Mouse (Mus musculus) kidney, adult 2 months (tissue): ENCODE data around the gene Azin2. TPM values are rescaled to one million over a fixed set of nuclear protein-coding genes. Genes with fewer than 3 reads are reported as not detected.

Source experiments
- DNase-seq: peaks from one replicate; pipeline ENCODE4 v3.0.0; 2021
- H3K27ac ChIP-seq: fragments of 200-500 bp; 2 replicates; pipeline ENCODE4 v1.5.1; 2012; ENCODE audit warnings: low read depth, low read length, control low read depth, inconsistent platforms; ENCODE audit not compliant: insufficient read depth
- H3K27me3 ChIP-seq: fragments of 200-500 bp; replicated peaks from 2 replicates; pipeline ENCODE4 v1.6.1; 2012; ENCODE audit warnings: mild to moderate bottlenecking, moderate library complexity, low read length, inconsistent platforms; ENCODE audit not compliant: control insufficient read depth, insufficient read depth
- H3K36me3 ChIP-seq: fragments of 200-500 bp; 2 replicates; pipeline ENCODE4 v1.6.1; 2012; ENCODE audit warnings: mild to moderate bottlenecking, moderate library complexity, low read length, inconsistent platforms; ENCODE audit not compliant: control insufficient read depth, insufficient read depth
- H3K4me1 ChIP-seq: fragments of 200-500 bp; 2 replicates; pipeline ENCODE4 v1.6.1; 2011; ENCODE audit warnings: low read length; ENCODE audit not compliant: control insufficient read depth, insufficient read depth
- H3K4me3 ChIP-seq: fragments of 200-500 bp; 2 replicates; pipeline ENCODE4 v1.5.1; 2011; ENCODE audit warnings: mild to moderate bottlenecking, low read depth, low read length, control low read depth; ENCODE audit not compliant: insufficient read depth
- CTCF ChIP-seq: fragments of 200-500 bp; conservative IDR thresholded peaks from 2 replicates; pipeline ENCODE4 v1.5.1; 2011; ENCODE audit warnings: low read depth, mild to moderate bottlenecking, control low read depth, low read length, moderate library complexity, mixed read lengths; ENCODE audit not compliant: insufficient read depth, insufficient read length
- POLR2A ChIP-seq: fragments of 200-500 bp; IDR thresholded peaks from one replicate; pipeline ENCODE4 v1.6.1; 2011; ENCODE audit warnings: low read depth, low read length, control low read depth
- whole genome bisulfite sequencing: fragments of 180-500 bp; shearing (Covaris S2); methylation state at CpG from one replicate; pipeline ENCODE4 v1.1.7; 2018; 5-methylcytosine and 5-hydroxymethylcytosine counted together
- polyA plus RNA-seq: library from polyadenylated mRNA; depleted of rRNA; stranded (reverse); fragments of >200 nt; gene quantifications from 2 replicates; pipeline ENCODE4 v1.2.3, GENCODE M21; 2012

Azin2 gene
- polyA plus RNA-seq, 1 experiment = 14.0 TPM

DNA sequence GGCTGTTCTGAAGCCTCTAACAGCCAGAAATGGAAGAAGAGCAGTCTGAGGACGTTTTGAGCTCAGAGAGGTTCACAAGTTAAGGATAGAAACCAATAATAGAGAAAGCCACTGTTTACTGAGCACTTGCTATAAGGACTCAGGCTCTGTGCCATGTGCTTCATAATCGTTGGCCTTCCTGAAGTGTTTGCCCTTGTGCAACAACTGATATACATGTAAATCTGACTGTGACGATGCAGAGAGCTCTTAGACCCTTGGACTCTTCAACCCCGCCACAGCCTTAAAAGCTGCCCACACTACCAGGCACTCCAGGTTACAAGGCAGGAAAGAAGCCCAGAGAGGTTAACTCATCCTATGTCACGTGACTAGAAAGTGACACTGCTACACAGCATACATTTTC, 6.8 kb upstream of the Azin2 start:
- Histone ChIP-seq H3K27ac (no peak overlapping the region), H3K4me3 (no peak overlapping the region), H3K4me1 (no peaks in the 10 kb centered on the region; the same call in 1 of the 2 replicates), H3K27me3 (no peaks in the 10 kb centered on the region), H3K36me3 (no peaks in the 10 kb centered on the region)
- no peak for TF ChIP-seq POLR2A
- TF ChIP-seq CTCF = no peak
- no peak for DNase-seq
- WGBS = 67% methylated on average over 5 of the region's 5 CpGs

DNA sequence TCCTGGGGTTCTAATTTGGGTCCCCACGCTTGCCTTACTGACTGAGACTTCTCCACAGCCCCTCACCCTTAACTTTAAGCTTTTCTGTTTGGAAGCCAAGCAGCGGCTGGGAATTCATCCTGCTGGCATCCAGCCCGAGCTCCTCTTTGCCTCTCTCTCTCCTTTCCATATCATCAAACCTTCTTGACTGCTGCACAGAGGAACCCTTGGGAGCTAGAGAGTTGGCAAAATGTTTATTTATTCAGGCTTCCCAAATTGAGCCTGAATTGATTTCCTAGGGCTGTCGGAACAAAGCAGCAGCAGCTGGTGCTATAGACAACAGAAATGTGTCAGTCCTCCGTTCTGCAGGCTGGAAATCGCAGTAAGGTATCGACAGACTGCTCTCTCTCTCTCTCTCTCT, 4.5 kb upstream of the Azin2 start:
- Histone ChIP-seq H3K27ac (no peak overlapping the region), H3K36me3 (no peaks in the 10 kb centered on the region), H3K4me1 (no peaks in the 10 kb centered on the region; the same call in 1 of the 2 replicates), H3K4me3 (no peak overlapping the region), H3K27me3 (no peaks in the 10 kb centered on the region)
- TF ChIP-seq POLR2A (no peak), CTCF (no peak)
- DNase-seq = no peak
- WGBS = 63% methylated on average over 7 of the region's 7 CpGs

DNA sequence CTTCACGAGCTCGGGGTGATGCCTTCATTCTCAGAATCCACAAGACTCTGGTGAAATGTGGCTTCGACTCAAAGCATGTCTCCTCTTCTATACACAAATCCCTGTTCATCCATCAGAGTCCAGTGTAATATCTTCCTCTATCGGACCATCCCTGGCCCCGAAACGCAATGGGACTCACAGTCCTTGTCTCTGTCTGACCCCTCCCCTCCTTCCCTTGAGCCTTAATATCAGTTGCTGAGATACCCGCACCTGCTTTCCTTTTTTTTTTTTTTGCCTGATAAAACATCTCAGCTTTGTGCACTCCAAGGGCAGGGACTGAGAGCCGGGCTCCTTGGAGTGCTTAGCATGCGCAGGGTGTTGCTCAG, 666 bp upstream of the Azin2 start:
- H3K36me3 ChIP-seq = no peaks in the 10 kb centered on the region
- TF ChIP-seq CTCF (no peak), POLR2A (no peak)
- H3K4me1 ChIP-seq = no peaks in the 10 kb centered on the region
- H3K27me3 ChIP-seq = no peaks in the 10 kb centered on the region
- no peak for DNase-seq
- peak overlapping the region; percentile 8; the same call in 1 of the 2 replicates for H3K4me3 ChIP-seq
- no peak overlapping the region for H3K27ac ChIP-seq
- 8% methylated on average over 9 of the region's 9 CpGs for WGBS

DNA sequence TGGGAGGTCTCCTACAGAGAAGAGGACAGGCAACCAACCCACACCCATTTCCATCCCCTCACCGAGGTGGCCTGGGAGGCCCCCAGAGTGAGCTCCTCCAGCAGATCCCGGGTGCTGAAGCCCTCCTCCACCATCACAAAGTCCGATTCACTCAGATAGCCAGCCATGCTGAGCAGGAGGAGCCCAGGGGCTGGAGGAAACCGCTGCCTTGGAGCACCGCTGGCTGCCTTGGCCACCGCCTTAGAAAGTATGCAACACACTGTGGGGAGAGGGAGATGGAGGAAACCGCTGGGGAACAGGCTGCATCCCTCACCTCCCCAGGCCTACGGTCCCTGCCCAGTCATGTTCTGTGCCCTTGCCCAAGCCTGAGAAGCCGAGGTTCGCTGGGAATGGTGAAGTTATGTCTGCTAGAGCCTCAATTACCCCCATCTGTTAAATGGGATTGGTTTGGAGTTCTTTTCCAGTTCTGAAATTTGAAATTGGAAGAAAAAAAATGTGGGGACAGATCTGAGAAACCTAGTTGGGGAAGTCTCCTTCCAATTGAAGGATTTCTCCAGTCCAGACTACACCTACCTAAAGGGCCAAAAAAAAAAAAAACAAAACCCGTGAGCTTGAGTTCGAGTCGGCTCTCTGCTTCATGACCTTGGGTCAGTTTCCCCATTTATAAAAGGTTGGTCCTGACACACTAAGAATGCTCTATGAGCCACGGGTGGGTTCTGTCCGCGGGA, 777 bp downstream of the Azin2 start:
- DNase-seq = no peak
- H3K4me3 ChIP-seq = peak overlapping the region; percentile 82
- 29% methylated on average over 16 of the region's 16 CpGs for WGBS

DNA sequence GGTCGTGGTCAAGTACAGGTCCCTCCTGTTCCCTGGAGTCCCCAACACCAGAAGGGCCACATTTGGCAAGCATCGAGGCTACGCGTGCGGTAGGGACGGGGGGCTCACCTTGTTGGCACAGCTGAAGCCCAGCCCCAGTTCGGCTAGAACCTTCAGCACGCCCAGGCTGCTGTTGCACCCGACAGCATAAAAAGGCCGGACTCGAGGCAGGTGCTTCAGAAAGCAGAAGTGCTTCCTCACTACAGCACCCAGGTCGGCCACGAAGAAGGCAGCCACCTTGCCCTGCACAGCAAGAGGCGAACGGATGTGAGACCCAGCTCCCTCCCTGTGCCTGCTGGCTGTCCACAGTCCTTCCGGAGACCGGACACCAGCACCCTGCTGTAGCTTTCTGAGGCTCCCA, 2.6 kb downstream of the Azin2 start:
- Histone ChIP-seq H3K36me3 (no peaks in the 10 kb centered on the region), H3K4me1 (no peaks in the 10 kb centered on the region), H3K4me3 (no peak overlapping the region), H3K27ac (no peak overlapping the region), H3K27me3 (no peaks in the 10 kb centered on the region)
- 89% methylated on average over 17 of the region's 17 CpGs for WGBS
- TF ChIP-seq POLR2A = no peak
- no peak for TF ChIP-seq CTCF
- DNase-seq = no peak

More for the DNA sequence above, 777 bp downstream of the Azin2 start:
- Histone ChIP-seq H3K27me3 (no peaks in the 10 kb centered on the region), H3K4me1 (no peaks in the 10 kb centered on the region), H3K27ac (no peak overlapping the region), H3K36me3 (no peaks in the 10 kb centered on the region)
- TF ChIP-seq CTCF (no peak), POLR2A (no peak)

DNA sequence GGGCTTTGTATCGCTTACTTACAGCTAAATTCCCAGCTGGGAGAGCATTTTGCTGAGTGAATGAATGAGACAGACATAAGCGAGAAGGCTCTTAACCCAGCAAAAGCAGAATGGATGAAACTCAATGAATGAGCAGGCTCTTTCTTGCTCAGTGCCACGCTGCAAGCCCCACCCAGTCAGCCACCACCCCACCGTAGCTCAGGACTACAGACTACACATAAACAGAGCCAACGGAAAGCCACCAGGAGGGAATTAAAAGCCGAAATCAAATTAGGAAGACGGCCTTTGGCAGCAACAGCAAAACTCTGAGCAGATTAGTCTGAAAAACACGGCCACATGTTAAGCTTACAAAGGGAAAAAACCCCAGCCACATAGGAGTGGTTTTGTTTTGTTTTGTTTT, 3.4 kb downstream of the Azin2 start:
- no peak overlapping the region for H3K27ac ChIP-seq
- DNase-seq = no peak
- TF ChIP-seq CTCF (no peak), POLR2A (no peak)
- H3K4me3 ChIP-seq = no peak overlapping the region
- H3K4me1 ChIP-seq = no peaks in the 10 kb centered on the region
- 87% methylated on average over 8 of the region's 8 CpGs for WGBS
- no peaks in the 10 kb centered on the region for H3K27me3 ChIP-seq
- no peaks in the 10 kb centered on the region for H3K36me3 ChIP-seq

DNA sequence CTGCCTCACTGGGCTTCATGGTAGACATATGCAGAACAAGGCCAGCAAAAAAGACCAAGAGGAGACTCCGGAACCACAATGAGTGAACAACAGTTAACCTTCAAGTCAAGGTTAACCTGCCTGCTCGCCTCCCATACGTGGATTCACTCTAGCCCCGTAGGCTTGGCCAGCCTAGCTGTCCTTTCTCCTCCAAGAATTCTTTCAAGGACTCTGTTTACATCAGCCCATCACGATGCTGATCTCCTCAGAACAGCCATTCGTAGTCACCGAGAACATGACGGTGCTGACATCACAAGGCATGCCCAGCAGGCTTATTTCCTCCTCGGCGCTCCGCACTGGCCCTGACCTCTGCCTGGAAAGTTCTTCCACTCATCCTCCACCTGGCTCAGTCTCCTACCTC, 4.1 kb downstream of the Azin2 start:
- H3K36me3 ChIP-seq = no peaks in the 10 kb centered on the region
- no peaks in the 10 kb centered on the region for H3K27me3 ChIP-seq
- H3K4me1 ChIP-seq = no peaks in the 10 kb centered on the region
- WGBS = 62% methylated on average over 11 of the region's 11 CpGs
- no peak overlapping the region for H3K27ac ChIP-seq
- peak; percentile 36 for DNase-seq
- TF ChIP-seq POLR2A (no peak), CTCF (no peak)
- no peak overlapping the region for H3K4me3 ChIP-seq
